Mouse (Mus musculus) hindbrain, postnatal 0 days (tissue): ENCODE measurements around the gene Pomt1. TPM values are rescaled to one million over a fixed set of nuclear protein-coding genes. Genes with fewer than 3 reads are reported as not detected.

Experiments used
- ATAC-seq: fragments of 200-750 bp; cut with Nextera tagmentation; 2 replicates; pipeline ENCODE4 v1.8.0; 2017; ENCODE audit warnings: mild to moderate bottlenecking, moderate TSS enrichment, moderate library complexity
- DNase-seq: peaks from one replicate; pipeline ENCODE4 v3.0.0-alpha.2; 2015; ENCODE audit warnings: low spot score
- H3K27ac ChIP-seq: fragments of 300-500 bp; sonication (generic); 2 replicates; pipeline ENCODE4 v1.5.1; 2014; ENCODE audit warnings: mild to moderate bottlenecking
- H3K27me3 ChIP-seq: fragments of 300-500 bp; sonication (generic); 2 replicates; pipeline ENCODE4 v1.6.1; 2014; ENCODE audit warnings: low read length, mixed read lengths; ENCODE audit not compliant: insufficient read depth
- H3K36me3 ChIP-seq: fragments of 300-500 bp; sonication (generic); 2 replicates; pipeline ENCODE4 v1.6.1; 2014; ENCODE audit warnings: low read length, mixed read lengths; ENCODE audit not compliant: insufficient read depth
- H3K4me1 ChIP-seq: fragments of 300-500 bp; sonication (generic); 2 replicates; pipeline ENCODE4 v1.6.1; 2014; ENCODE audit warnings: antibody characterized with exemption, low read length, mixed read lengths; ENCODE audit not compliant: insufficient read depth
- H3K4me2 ChIP-seq: fragments of 300-500 bp; sonication (generic); 2 replicates; pipeline ENCODE4 v1.6.1; 2014; ENCODE audit warnings: low read depth, mild to moderate bottlenecking, low read length, moderate library complexity, mixed read lengths
- H3K4me3 ChIP-seq: fragments of 300-500 bp; sonication (generic); 2 replicates; pipeline ENCODE4 v1.5.1; 2014; ENCODE audit warnings: low read length
- H3K9ac ChIP-seq: fragments of 300-500 bp; sonication (generic); replicated peaks from 2 replicates; pipeline ENCODE4 v1.6.1; 2014; ENCODE audit warnings: mild to moderate bottlenecking, low read length, moderate library complexity, mixed read lengths
- H3K9me3 ChIP-seq: fragments of 300-500 bp; sonication (generic); 2 replicates; pipeline ENCODE4 v1.6.1; 2016; ENCODE audit warnings: low read length, mixed read lengths
- CTCF ChIP-seq: IDR thresholded peaks from 2 replicates; pipeline ENCODE4 v1.5.1; 2016; ENCODE audit warnings: antibody characterized with exemption, control low read depth, low read depth
- WGBS: fragments of 180-500 bp; shearing (Covaris S2); extraction: QIAGEN DNeasy Blood & Tissue Kit; methylation state at CpG from one replicate; pipeline ENCODE4 v1.1.7; 2014; 5-methylcytosine and 5-hydroxymethylcytosine counted together
- polyA plus RNA-seq: library from polyadenylated mRNA; unstranded; fragments of >200 nt; fragmentation: Nextera tagmentation; extraction: Ambion mirVana; gene quantifications from 2 replicates; pipeline ENCODE4 v1.2.1, GENCODE M21; 2015
- total RNA-seq: library from RNA; depleted of rRNA; stranded (reverse); fragments of >200 nt; gene quantifications from 2 replicates; pipeline ENCODE4 v1.2.3, GENCODE M21; 2014

Pomt1 gene
- total and polyA plus RNA-seq, 2 experiments from 2014 or later, result 18.0 to 41.8 TPM

DNA sequence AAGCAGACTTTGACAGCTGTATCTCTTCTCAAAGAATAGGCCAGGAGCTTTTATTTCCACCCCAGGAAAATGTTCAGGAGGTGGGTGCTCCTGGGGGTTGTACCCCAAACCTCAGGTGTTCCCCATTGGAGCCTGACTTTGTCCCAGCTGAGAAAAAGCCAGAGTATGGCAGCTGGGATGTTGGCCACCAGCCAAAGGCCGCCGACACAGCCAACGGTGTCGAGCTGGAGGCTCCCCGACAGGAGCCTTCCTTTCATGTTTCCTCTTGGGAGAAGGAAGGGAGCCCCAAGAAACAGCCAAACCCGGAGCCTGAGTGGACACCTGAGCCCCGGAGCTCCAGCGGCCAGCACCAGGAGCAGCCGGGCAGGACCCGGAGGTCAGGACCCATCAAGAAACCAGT lies 23.4 kb upstream of the Pomt1 start:
- DNase-seq (peak; percentile 12), ATAC-seq (no peak)
- Histone ChIP-seq H3K4me2 (no peak overlapping the region), H3K27me3 (no peaks in the 10 kb centered on the region), H3K9ac (no peak overlapping the region), H3K4me1 (no peaks in the 10 kb centered on the region), H3K36me3 (peaks cover 96% of the 10 kb centered on the region), H3K9me3 (no peaks in the 10 kb centered on the region), H3K27ac (no peak overlapping the region), H3K4me3 (no peak overlapping the region)
- no peak for TF ChIP-seq CTCF
- WGBS, result 38% methylated on average over 10 of the region's 10 CpGs

DNA sequence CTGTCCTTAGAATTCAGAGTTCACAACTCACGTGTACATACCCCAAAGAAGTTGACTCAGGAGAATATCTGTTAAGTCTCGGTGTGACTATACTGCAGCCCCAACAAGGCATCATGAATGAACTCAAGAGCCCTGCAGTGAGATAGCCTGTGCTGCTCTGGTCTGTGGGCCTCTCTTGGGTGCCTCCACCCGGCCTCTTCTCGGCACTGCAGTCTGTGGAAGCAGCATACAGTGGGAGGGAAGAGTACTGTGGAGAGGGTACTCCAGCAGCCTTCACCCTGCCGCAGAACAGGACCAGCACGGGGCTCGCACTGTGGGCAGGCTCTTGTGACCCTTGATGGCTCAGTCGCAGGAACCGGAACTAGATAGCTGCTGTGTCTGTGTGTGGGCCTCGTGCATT lies 20.8 kb upstream of the Pomt1 start:
- H3K9me3 ChIP-seq, result no peaks in the 10 kb centered on the region
- 88% methylated on average over 10 of the region's 10 CpGs for WGBS
- H3K27ac ChIP-seq, result no peak overlapping the region
- no peak overlapping the region for H3K4me3 ChIP-seq
- no peaks in the 10 kb centered on the region for H3K4me1 ChIP-seq
- TF ChIP-seq CTCF, result no peak
- H3K4me2 ChIP-seq, result no peak overlapping the region
- DNase-seq (no peak), ATAC-seq (no peak)
- H3K36me3 ChIP-seq, result peaks cover 97% of the 10 kb centered on the region
- no peak overlapping the region for H3K9ac ChIP-seq
- H3K27me3 ChIP-seq, result no peaks in the 10 kb centered on the region

DNA sequence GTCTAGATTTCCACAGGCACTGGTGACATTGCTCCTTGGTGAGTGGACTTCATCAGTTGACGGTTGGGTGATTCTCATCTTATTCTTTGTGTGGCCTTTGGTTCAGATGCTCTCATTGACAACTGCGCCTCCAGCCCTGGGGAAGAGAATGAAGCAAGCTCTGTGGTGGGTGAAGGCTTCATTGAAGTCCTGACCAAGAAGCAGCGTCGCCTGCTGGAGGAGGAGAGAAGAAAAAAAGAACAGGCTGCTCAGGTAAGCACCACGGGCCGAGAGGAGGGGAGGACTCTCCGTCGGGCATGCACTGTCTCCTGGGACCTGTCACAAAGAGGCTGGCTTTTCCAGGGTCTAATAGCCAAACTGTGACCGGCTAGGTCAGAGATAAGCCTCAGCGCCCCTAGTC lies 19.9 kb upstream of the Pomt1 start:
- H3K4me1 ChIP-seq, result no peaks in the 10 kb centered on the region
- H3K27ac ChIP-seq, result no peak overlapping the region
- H3K9me3 ChIP-seq, result no peaks in the 10 kb centered on the region
- WGBS, result 90% methylated on average over 10 of the region's 10 CpGs
- no peak overlapping the region for H3K4me3 ChIP-seq
- H3K4me2 ChIP-seq, result no peak overlapping the region
- no peak overlapping the region for H3K9ac ChIP-seq
- peaks cover 99% of the 10 kb centered on the region for H3K36me3 ChIP-seq
- ATAC-seq, result no peak
- no peaks in the 10 kb centered on the region for H3K27me3 ChIP-seq
- no peak for TF ChIP-seq CTCF
- DNase-seq, result no peak

DNA sequence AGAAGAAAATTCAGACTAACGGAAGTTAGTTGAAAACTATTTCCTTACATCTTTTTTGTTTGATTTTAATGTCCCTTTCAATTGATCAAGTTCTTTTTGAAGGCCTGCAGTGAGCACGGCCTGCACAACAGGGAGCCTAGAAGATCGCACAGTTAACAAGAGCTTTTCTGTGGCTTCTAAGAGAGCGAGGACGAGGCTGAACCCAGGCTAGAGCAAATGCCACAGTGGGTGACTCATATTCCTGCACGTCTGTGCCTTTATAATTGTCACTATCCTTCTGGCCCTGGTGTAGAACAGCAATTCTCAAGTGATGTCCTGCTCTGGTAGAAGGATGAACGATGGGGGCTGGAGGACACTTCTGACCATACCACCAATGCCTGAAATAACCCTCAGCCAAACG lies 18.7 kb upstream of the Pomt1 start:
- Histone ChIP-seq H3K27ac (no peak overlapping the region), H3K9me3 (no peaks in the 10 kb centered on the region), H3K27me3 (no peaks in the 10 kb centered on the region), H3K36me3 (peaks cover 99% of the 10 kb centered on the region), H3K4me3 (no peak overlapping the region), H3K4me2 (no peak overlapping the region), H3K9ac (no peak overlapping the region), H3K4me1 (no peaks in the 10 kb centered on the region)
- WGBS, result 81% methylated on average over 8 of the region's 8 CpGs
- DNase-seq (no peak), ATAC-seq (no peak)
- TF ChIP-seq CTCF, result no peak

DNA sequence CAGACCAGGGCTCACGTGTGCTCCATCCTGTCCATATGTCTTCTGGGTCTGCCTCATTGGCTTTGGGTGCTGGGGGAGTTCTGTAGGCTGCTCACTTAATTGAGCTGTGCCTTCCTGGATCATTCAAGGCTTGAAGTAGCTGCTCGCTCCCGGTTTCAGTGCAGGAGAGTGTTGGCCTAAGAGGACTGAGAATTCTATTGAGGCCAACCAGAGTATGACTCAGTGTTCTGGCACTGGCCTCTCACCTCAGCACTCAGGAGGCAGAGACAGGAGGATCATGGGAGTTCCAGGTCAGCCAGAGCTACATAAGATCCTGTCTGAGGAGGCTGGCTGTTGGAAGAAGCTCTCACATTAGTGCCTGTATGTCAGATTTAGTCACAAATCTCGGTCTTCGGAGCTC lies 18.3 kb upstream of the Pomt1 start:
- H3K9ac ChIP-seq, result no peak overlapping the region
- no peaks in the 10 kb centered on the region for H3K27me3 ChIP-seq
- 90% methylated on average over 5 of the region's 5 CpGs for WGBS
- no peak for TF ChIP-seq CTCF
- ATAC-seq, result no peak
- no peak for DNase-seq
- no peaks in the 10 kb centered on the region for H3K4me1 ChIP-seq
- H3K36me3 ChIP-seq, result peaks cover 99% of the 10 kb centered on the region
- H3K4me2 ChIP-seq, result no peak overlapping the region
- no peak overlapping the region for H3K4me3 ChIP-seq
- no peak overlapping the region for H3K27ac ChIP-seq
- no peaks in the 10 kb centered on the region for H3K9me3 ChIP-seq

DNA sequence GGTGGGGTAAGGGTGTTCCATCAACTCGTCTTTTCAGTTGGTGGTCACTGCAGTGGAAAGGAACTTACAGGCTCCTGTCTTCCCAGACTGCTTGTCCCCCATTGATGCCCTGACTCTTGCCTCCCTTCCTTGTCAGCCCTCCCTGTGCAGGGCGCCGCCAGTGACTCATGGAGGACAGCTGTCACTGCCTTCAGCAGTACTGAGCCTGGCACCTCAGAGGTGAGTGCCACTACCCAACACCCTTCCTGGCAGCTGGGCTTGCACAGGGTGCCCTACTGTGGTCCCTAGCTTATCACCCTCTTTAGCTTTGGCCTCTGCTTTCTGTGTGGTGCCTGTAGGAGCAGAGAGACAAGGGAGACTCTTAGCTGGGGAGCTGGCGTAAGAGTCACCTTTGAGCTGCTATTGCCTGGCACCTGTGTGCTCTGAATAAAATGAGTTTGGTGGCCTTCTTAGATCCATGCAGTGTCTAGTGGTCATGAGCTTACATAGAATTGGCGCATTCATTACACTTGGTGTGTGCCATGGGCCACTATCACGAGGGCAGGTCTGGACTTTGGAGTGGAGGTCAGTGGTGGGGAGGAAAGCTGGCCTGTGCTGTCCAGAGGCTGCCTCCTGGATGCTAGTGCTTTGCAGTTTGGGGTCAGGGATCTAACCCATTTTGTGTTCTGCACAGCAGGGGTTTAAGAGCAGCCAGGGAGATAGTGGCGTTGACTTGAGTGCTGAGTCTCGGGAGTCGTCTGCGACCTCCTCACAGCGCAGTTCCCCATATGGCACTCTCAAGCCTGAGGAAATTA lies 17.7 kb upstream of the Pomt1 start:
- Histone ChIP-seq H3K36me3 (peaks cover 99% of the 10 kb centered on the region), H3K4me1 (no peaks in the 10 kb centered on the region), H3K9ac (no peak overlapping the region), H3K27me3 (no peaks in the 10 kb centered on the region), H3K4me2 (no peak overlapping the region), H3K9me3 (no peaks in the 10 kb centered on the region), H3K4me3 (no peak overlapping the region), H3K27ac (no peak overlapping the region)
- ATAC-seq (no peak), DNase-seq (no peak)
- 78% methylated on average over 11 of the region's 11 CpGs for WGBS
- no peak for TF ChIP-seq CTCF

DNA sequence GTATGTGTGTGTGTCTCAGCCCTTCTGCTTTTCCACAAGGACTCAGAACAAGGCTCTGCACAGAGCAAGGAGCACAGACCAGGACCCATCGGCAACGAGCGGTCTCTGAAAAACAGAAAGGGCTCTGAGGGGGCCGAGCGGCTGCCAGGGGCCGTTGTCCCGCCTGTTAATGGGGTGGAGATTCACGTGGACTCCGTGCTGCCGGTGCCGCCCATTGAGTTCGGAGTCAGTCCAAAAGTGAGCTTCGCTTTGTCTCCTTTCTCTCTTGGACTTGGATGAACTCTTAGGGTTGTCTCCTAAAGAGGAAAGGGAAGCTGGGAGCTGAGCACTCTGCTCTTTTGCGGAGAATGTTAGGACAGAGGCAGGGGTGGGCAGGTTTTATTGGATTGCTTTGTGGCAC lies 16.9 kb upstream of the Pomt1 start:
- DNase-seq (no peak), ATAC-seq (no peak)
- 93% methylated on average over 14 of the region's 14 CpGs for WGBS
- no peak overlapping the region for H3K9ac ChIP-seq
- no peaks in the 10 kb centered on the region for H3K9me3 ChIP-seq
- H3K36me3 ChIP-seq, result peaks cover 100% of the 10 kb centered on the region
- H3K4me1 ChIP-seq, result no peaks in the 10 kb centered on the region
- H3K4me2 ChIP-seq, result no peak overlapping the region
- H3K27me3 ChIP-seq, result no peaks in the 10 kb centered on the region
- no peak overlapping the region for H3K27ac ChIP-seq
- TF ChIP-seq CTCF, result no peak
- H3K4me3 ChIP-seq, result no peak overlapping the region
